Mouse (Mus musculus) midbrain, postnatal 0 days (tissue): Measurements from ENCODE around the gene Ift52. TPM values are rescaled to one million over a fixed set of nuclear protein-coding genes. Genes with fewer than 3 reads are reported as not detected.
A peak's percentile ranks its signal among the peaks of the same experiment; 100 is the strongest.

Experiments
- ATAC-seq: fragments of 200-750 bp; cut with Nextera tagmentation; 2 replicates; pipeline ENCODE4 v1.8.0; 2017; ENCODE audit warnings: moderate number of reproducible peaks, mild to moderate bottlenecking, moderate TSS enrichment, moderate library complexity; ENCODE audit not compliant: low FRiP score
- DNase-seq: peaks from one replicate; pipeline ENCODE4 v3.0.0-alpha.2; 2015; ENCODE audit warnings: low spot score
- H3K27ac ChIP-seq: fragments of 300-500 bp; sonication (generic); 2 replicates; pipeline ENCODE4 v1.5.1; 2014; ENCODE audit warnings: low read depth, mild to moderate bottlenecking, low read length, mixed read lengths
- H3K27me3 ChIP-seq: fragments of 300-500 bp; sonication (generic); 2 replicates; pipeline ENCODE4 v1.6.1; 2014; ENCODE audit warnings: low read length, control low read depth, mixed read lengths; ENCODE audit not compliant: insufficient read depth
- H3K36me3 ChIP-seq: fragments of 300-500 bp; sonication (generic); 2 replicates; pipeline ENCODE4 v1.6.1; 2014; ENCODE audit warnings: low read length, control low read depth, mixed read lengths; ENCODE audit not compliant: insufficient read depth
- H3K4me1 ChIP-seq: fragments of 300-500 bp; sonication (generic); 2 replicates; pipeline ENCODE4 v1.6.1; 2014; ENCODE audit warnings: mild to moderate bottlenecking, control low read depth, antibody characterized with exemption, low read length, mixed read lengths; ENCODE audit not compliant: insufficient read depth
- H3K4me2 ChIP-seq: fragments of 300-500 bp; sonication (generic); 2 replicates; pipeline ENCODE4 v1.6.1; 2014; ENCODE audit warnings: low read depth, mild to moderate bottlenecking, low read length, mixed read lengths; ENCODE audit not compliant: poor library complexity, severe bottlenecking
- H3K4me3 ChIP-seq: fragments of 300-500 bp; sonication (generic); 2 replicates; pipeline ENCODE4 v1.5.1; 2014; ENCODE audit warnings: low read depth, mild to moderate bottlenecking, low read length, moderate library complexity
- H3K9ac ChIP-seq: fragments of 300-500 bp; sonication (generic); replicated peaks from 2 replicates; pipeline ENCODE4 v1.6.1; 2014; ENCODE audit warnings: mild to moderate bottlenecking, low read length, moderate library complexity, mixed read lengths; ENCODE audit not compliant: poor library complexity, severe bottlenecking
- H3K9me3 ChIP-seq: fragments of 300-500 bp; sonication (generic); 2 replicates; pipeline ENCODE4 v1.6.1; 2016; ENCODE audit warnings: low read length, control low read depth
- CTCF ChIP-seq: IDR thresholded peaks from 2 replicates; pipeline ENCODE4 v1.5.1; 2016; ENCODE audit warnings: antibody characterized with exemption, mild to moderate bottlenecking
- WGBS: fragments of 180-500 bp; shearing (Covaris S2); extraction: QIAGEN DNeasy Blood & Tissue Kit; methylation state at CpG from one replicate; pipeline ENCODE4 v1.1.7; 2014; 5-methylcytosine and 5-hydroxymethylcytosine counted together
- polyA plus RNA-seq: library from polyadenylated mRNA; unstranded; fragments of >200 nt; fragmentation: Nextera tagmentation; extraction: Ambion mirVana; gene quantifications from 2 replicates; pipeline ENCODE4 v1.2.1, GENCODE M21; 2015
- total RNA-seq: library from RNA; depleted of rRNA; stranded (reverse); fragments of >200 nt; gene quantifications from 2 replicates; pipeline ENCODE4 v1.2.3, GENCODE M21; 2014; rRNA removed

Ift52 gene
- 21.0 and 31.2 TPM in 2 replicates for total RNA-seq
- polyA plus RNA-seq = 29.8 and 32.3 TPM in 2 replicates

GRCm38 (mm10) chr2:163016916-163017743, at the start of gene Ift52:
Gene Ift52, plus strand, starts transcription at chr2:163017354.
- Histone ChIP-seq H3K4me1 (peaks cover 3% of the 10 kb centered on the region; the same call in 1 of the 2 replicates), H3K36me3 (no peaks in the 10 kb centered on the region), H3K27me3 (no peaks in the 10 kb centered on the region), H3K27ac (peak within 1 kb of the TSS; percentile 87), H3K4me3 (peak within 1 kb of the TSS; percentile 69), H3K4me2 (peak within 1 kb of the TSS; percentile 59), H3K9me3 (no peaks in the 10 kb centered on the region), H3K9ac (peak within 1 kb of the TSS; percentile 80)
- DNase-seq (peak; percentile 94), ATAC-seq (peak; percentile 94)
- WGBS = under 1% methylated on average over 57 of the region's 57 CpGs
- TF ChIP-seq CTCF = no peak

DNA sequence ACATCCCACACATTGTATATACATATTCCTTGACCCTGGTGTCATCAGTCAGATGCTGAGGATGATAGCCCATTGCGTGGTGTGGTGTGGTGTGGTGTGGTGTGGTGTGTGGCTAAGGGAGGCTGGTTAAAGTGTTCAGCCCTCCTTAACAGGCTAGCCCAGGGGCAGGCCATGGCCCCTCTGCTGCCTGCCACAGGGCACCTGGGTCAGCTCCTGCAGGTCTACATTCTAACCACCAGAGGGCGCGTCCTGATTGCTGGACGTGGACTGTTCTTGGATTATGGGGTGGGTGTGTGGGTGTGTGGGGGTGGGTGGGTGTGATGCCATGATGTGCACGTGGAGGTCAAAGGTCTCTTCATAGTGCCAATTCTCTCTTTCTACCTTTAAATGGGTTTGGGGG, 48.8 kb upstream of the Ift52 start:
- no peak overlapping the region for H3K4me3 ChIP-seq
- no peaks in the 10 kb centered on the region for H3K27me3 ChIP-seq
- H3K4me1 ChIP-seq = no peaks in the 10 kb centered on the region
- no peak overlapping the region for H3K4me2 ChIP-seq
- H3K9me3 ChIP-seq = no peaks in the 10 kb centered on the region
- peak; percentile 31; the same call in 1 of the 2 replicates for ATAC-seq
- H3K27ac ChIP-seq = no peak overlapping the region
- H3K9ac ChIP-seq = no peak overlapping the region
- peak; percentile 82 for TF ChIP-seq CTCF
- WGBS = 12% methylated on average over 5 of the region's 5 CpGs
- DNase-seq = peak; percentile 33
- peaks cover 20% of the 10 kb centered on the region for H3K36me3 ChIP-seq

GRCm38 (mm10) chr2:162969101-162969500, 48.1 kb upstream of the Ift52 start:
- ATAC-seq (no peak), DNase-seq (no peak)
- Histone ChIP-seq H3K27ac (no peak overlapping the region), H3K9ac (no peak overlapping the region), H3K9me3 (no peaks in the 10 kb centered on the region), H3K36me3 (peaks cover 20% of the 10 kb centered on the region; the same call in 1 of the 2 replicates), H3K4me2 (no peak overlapping the region), H3K4me3 (no peak overlapping the region), H3K27me3 (no peaks in the 10 kb centered on the region), H3K4me1 (no peaks in the 10 kb centered on the region)
- 89% methylated on average over 3 of the region's 3 CpGs for WGBS
- no peak for TF ChIP-seq CTCF

- H3K4me3 ChIP-seq = no peak overlapping the region
- no peak for TF ChIP-seq CTCF
- H3K36me3 ChIP-seq = peaks cover 14% of the 10 kb centered on the region; the same call in 1 of the 2 replicates
- H3K4me1 ChIP-seq = no peaks in the 10 kb centered on the region
- no peak overlapping the region for H3K9ac ChIP-seq
- H3K4me2 ChIP-seq = no peak overlapping the region
- H3K27ac ChIP-seq = no peak overlapping the region
- DNase-seq (no peak), ATAC-seq (no peak)
- WGBS = 91% methylated on average over 6 of the region's 6 CpGs
- H3K9me3 ChIP-seq = no peaks in the 10 kb centered on the region
- H3K27me3 ChIP-seq = no peaks in the 10 kb centered on the region
These were observed 46.3 kb upstream of the Ift52 start for GRCm38 (mm10) chr2:162970896-162971295.

DNA sequence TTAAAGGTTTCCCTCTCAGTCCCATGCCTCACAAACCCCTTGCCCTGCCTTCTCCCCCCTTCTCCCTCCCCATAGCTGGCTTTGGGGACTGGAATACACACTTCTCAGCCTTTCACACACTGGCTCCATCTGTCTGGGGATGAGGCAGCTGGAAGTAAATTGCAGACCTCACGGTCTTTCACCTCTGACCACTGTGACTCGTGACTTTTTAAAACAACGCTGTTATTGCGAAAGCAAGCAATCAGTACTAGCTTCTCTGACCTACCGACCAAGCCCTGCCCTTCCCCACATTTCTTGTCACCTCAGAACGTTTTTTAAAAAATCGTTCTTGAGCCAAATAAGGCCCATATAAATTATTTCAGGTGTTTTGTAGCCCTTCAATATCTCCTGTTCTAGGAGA, 44.4 kb upstream of the Ift52 start:
- Histone ChIP-seq H3K4me3 (no peak overlapping the region), H3K9me3 (no peaks in the 10 kb centered on the region), H3K9ac (no peak overlapping the region), H3K27me3 (no peaks in the 10 kb centered on the region), H3K4me1 (no peaks in the 10 kb centered on the region), H3K27ac (no peak overlapping the region), H3K4me2 (no peak overlapping the region), H3K36me3 (0 out of 2 replicates have a peak, but pooled peaks cover 2% of the 10 kb centered on the region)
- ATAC-seq (no peak), DNase-seq (no peak)
- 73% methylated on average over 7 of the region's 7 CpGs for WGBS
- TF ChIP-seq CTCF = no peak

- ATAC-seq = no peak
- Histone ChIP-seq H3K9ac (no peak overlapping the region), H3K4me1 (no peaks in the 10 kb centered on the region), H3K27me3 (no peaks in the 10 kb centered on the region), H3K4me3 (no peak overlapping the region), H3K4me2 (no peak overlapping the region), H3K9me3 (no peaks in the 10 kb centered on the region), H3K36me3 (0 out of 2 replicates have a peak, but pooled peaks cover 2% of the 10 kb centered on the region), H3K27ac (no peak overlapping the region)
- no peak for TF ChIP-seq CTCF
- no peak for DNase-seq
- WGBS = 71% methylated on average over 5 of the region's 5 CpGs
These were observed 43.9 kb upstream of the Ift52 start for GRCm38 (mm10) chr2:162973206-162973605.
